Mouse (Mus musculus) CH12.LX (cell line): ENCODE measurements around the gene Ext2. TPM values are rescaled to one million over a fixed set of nuclear protein-coding genes. Genes with fewer than 3 reads are reported as not detected.

Experiments
- DNase-seq: peaks from one replicate; pipeline ENCODE4 v3.0.0-alpha.2; 2013; ENCODE audit errors: extremely low read depth
- H3K27ac ChIP-seq: 2 replicates; pipeline ENCODE4 v1.5.1; 2012; ENCODE audit warnings: low read depth, mild to moderate bottlenecking, control low read depth, moderate library complexity; ENCODE audit not compliant: insufficient read depth
- H3K27me3 ChIP-seq: replicated peaks from 2 replicates; pipeline ENCODE3; 2012; ENCODE audit warnings: inconsistent platforms
- H3K36me3 ChIP-seq, 2 experiments: replicated peaks in 1 of 2; 2 replicates each; pipeline versions ENCODE3 to v1.6.1; 2012; ENCODE audit warnings: inconsistent platforms in 1 of 2, low read length in 1 of 2, mild to moderate bottlenecking in 1 of 2, mixed read lengths in 1 of 2, moderate library complexity in 1 of 2; ENCODE audit not compliant: control insufficient read depth in 1 of 2, insufficient read depth in 1 of 2
- H3K4me1 ChIP-seq, 2 experiments: 2 replicates each; pipeline ENCODE4 v1.6.1; 2012; ENCODE audit warnings: inconsistent platforms in 1 of 2, moderate library complexity in 1 of 2; ENCODE audit not compliant: insufficient read depth in 2 of 2, control insufficient read depth in 1 of 2
- H3K4me2 ChIP-seq: 2 replicates; pipeline ENCODE4 v1.6.1; 2012; ENCODE audit warnings: low read depth, mild to moderate bottlenecking, control low read depth; ENCODE audit not compliant: poor library complexity, insufficient read depth, severe bottlenecking
- H3K4me3 ChIP-seq, 3 experiments: fragments of 150-350 bp in 1 of 3; sonication (generic) in 1 of 3; replicated peaks in 1 of 3; 2 replicates each; pipeline versions ENCODE3 to v1.5.1; 2011 to 2012; ENCODE audit warnings: low read depth in 2 of 3, low read length in 2 of 3, mild to moderate bottlenecking in 2 of 3, moderate library complexity in 2 of 3, control low read depth in 1 of 3, improper control_type of control experiment in 1 of 3, inconsistent platforms in 1 of 3, mixed read lengths in 1 of 3; ENCODE audit not compliant: poor library complexity in 1 of 3
- H3K79me2 ChIP-seq: replicated peaks from 2 replicates; pipeline ENCODE4 v1.6.1; 2012; ENCODE audit warnings: mild to moderate bottlenecking, moderate library complexity; ENCODE audit not compliant: control insufficient read depth, poor library complexity, insufficient read depth, severe bottlenecking; ENCODE audit errors: extremely low read depth
- H3K9ac ChIP-seq: 2 replicates; pipeline ENCODE4 v1.6.1; 2012; ENCODE audit warnings: low read depth, mild to moderate bottlenecking, control low read depth, moderate library complexity; ENCODE audit not compliant: insufficient read depth
- H3K9me3 ChIP-seq: replicated peaks from 2 replicates; pipeline ENCODE3; 2012; ENCODE audit warnings: low read length, inconsistent platforms, mixed read lengths
- BHLHE40 ChIP-seq: IDR thresholded peaks from 2 replicates; pipeline ENCODE4 v1.6.1; 2011; ENCODE audit warnings: mild to moderate bottlenecking, low read depth, low read length, improper control_type of control experiment
- CHD1 ChIP-seq: IDR thresholded peaks from 2 replicates; pipeline ENCODE4 v1.6.1; 2012; ENCODE audit warnings: low read depth, low read length, improper control_type of control experiment, inconsistent platforms
- CTCF ChIP-seq, 2 experiments: IDR thresholded peaks in 1 of 2; conservative IDR thresholded peaks in 1 of 2; 2 replicates each; pipeline ENCODE4 v1.5.1; 2011 to 2012; ENCODE audit warnings: low read depth in 2 of 2, low read length in 2 of 2, improper control_type of control experiment in 1 of 2, inconsistent platforms in 1 of 2, mild to moderate bottlenecking in 1 of 2, moderate library complexity in 1 of 2
- E2F4 ChIP-seq: IDR thresholded peaks from 2 replicates; pipeline ENCODE4 v1.6.1; 2011; ENCODE audit warnings: low read depth, low read length, improper control_type of control experiment; ENCODE audit not compliant: insufficient replicate concordance
- EP300 ChIP-seq: IDR thresholded peaks from 2 replicates; pipeline ENCODE4 v1.6.1; 2011; ENCODE audit warnings: low read length, improper control_type of control experiment
- ETS1 ChIP-seq: conservative IDR thresholded peaks from 2 replicates; pipeline ENCODE4 v1.6.1; 2012; ENCODE audit warnings: low read depth, mild to moderate bottlenecking, inconsistent platforms, low read length, improper control_type of control experiment, moderate library complexity
- GABPA ChIP-seq: IDR thresholded peaks from 2 replicates; pipeline ENCODE4 v1.6.1; 2012; ENCODE audit warnings: low read depth, low read length, improper control_type of control experiment, inconsistent platforms; ENCODE audit not compliant: insufficient replicate concordance
- HCFC1 ChIP-seq: IDR thresholded peaks from 2 replicates; pipeline ENCODE4 v1.6.1; 2012; ENCODE audit warnings: low read depth, mild to moderate bottlenecking, inconsistent platforms, low read length, improper control_type of control experiment
- IRF4 ChIP-seq: IDR thresholded peaks from 2 replicates; pipeline ENCODE4 v1.6.1; 2014; ENCODE audit warnings: low read depth, mild to moderate bottlenecking, inconsistent platforms, low read length, improper control_type of control experiment
- JUND ChIP-seq: conservative IDR thresholded peaks from 2 replicates; pipeline ENCODE4 v1.6.1; 2011; ENCODE audit warnings: low read depth, low read length, improper control_type of control experiment
- KAT2A ChIP-seq: IDR thresholded peaks from 2 replicates; pipeline ENCODE4 v1.6.1; 2012; ENCODE audit warnings: low read length, improper control_type of control experiment, inconsistent platforms; ENCODE audit not compliant: insufficient replicate concordance
- MAX ChIP-seq: IDR thresholded peaks from 2 replicates; pipeline ENCODE4 v1.6.1; 2011; ENCODE audit warnings: low read length, improper control_type of control experiment
- MEF2A ChIP-seq: IDR thresholded peaks from 2 replicates; pipeline ENCODE4 v1.6.1; 2014; ENCODE audit warnings: low read depth, mild to moderate bottlenecking, inconsistent platforms, low read length, improper control_type of control experiment, borderline replicate concordance
- MXI1 ChIP-seq: IDR thresholded peaks from 2 replicates; pipeline ENCODE4 v1.6.1; 2011; ENCODE audit warnings: mild to moderate bottlenecking, low read depth, low read length, improper control_type of control experiment
- NRF1 ChIP-seq: IDR thresholded peaks from 2 replicates; pipeline ENCODE4 v1.6.1; 2014; ENCODE audit warnings: low read depth, mild to moderate bottlenecking, inconsistent platforms, low read length, improper control_type of control experiment, moderate library complexity
- PAX5 ChIP-seq: IDR thresholded peaks from 2 replicates; pipeline ENCODE4 v1.6.1; 2012; ENCODE audit warnings: low read length, inconsistent platforms, mixed read lengths
- POLR2A ChIP-seq: IDR thresholded peaks from 2 replicates; pipeline ENCODE4 v1.6.1; 2011; ENCODE audit warnings: low read depth, mild to moderate bottlenecking, improper control_type of control experiment, low read length
- RCOR1 ChIP-seq: conservative IDR thresholded peaks from 2 replicates; pipeline ENCODE4 v1.6.1; 2012; ENCODE audit warnings: low read depth, mild to moderate bottlenecking, inconsistent platforms, low read length, improper control_type of control experiment
- SIN3A ChIP-seq: IDR thresholded peaks from 2 replicates; pipeline ENCODE4 v1.6.1; 2012; ENCODE audit warnings: low read length, improper control_type of control experiment, inconsistent platforms
- SMC3 ChIP-seq: IDR thresholded peaks from 2 replicates; pipeline ENCODE4 v1.6.1; 2011; ENCODE audit warnings: low read depth, low read length, improper control_type of control experiment
- USF1 ChIP-seq: IDR thresholded peaks from 2 replicates; pipeline ENCODE4 v1.6.1; 2014; ENCODE audit warnings: low read depth, mild to moderate bottlenecking, inconsistent platforms, low read length, improper control_type of control experiment
- USF2 ChIP-seq: conservative IDR thresholded peaks from 2 replicates; pipeline ENCODE4 v1.6.1; 2011; ENCODE audit warnings: low read depth, low read length, improper control_type of control experiment
- ZC3H11A ChIP-seq: IDR thresholded peaks from 2 replicates; pipeline ENCODE4 v1.6.1; 2012; ENCODE audit warnings: low read depth, mild to moderate bottlenecking, inconsistent platforms, low read length, improper control_type of control experiment
- ZKSCAN1 ChIP-seq: IDR thresholded peaks from 2 replicates; pipeline ENCODE4 v1.6.1; 2012; ENCODE audit warnings: low read depth, inconsistent platforms, low read length, improper control_type of control experiment, borderline replicate concordance
- dilution Hi-C: fragments of 300-500 bp; cut with MboI; formaldehyde crosslinking; loops from 2 replicates; pipeline ENCODE4 v1.14.3; 2020; ENCODE audit warnings: low sequenced_read_pairs; ENCODE audit not compliant: extremely low pct_unique_long_range_greater_than_20kb, extremely low pct_ligation_motif_present
- in situ Hi-C: fragments of 300-500 bp; cut with MboI; formaldehyde crosslinking; loops from 3 replicates; pipeline ENCODE4 v1.14.3; 2019; ENCODE audit warnings: low sequenced_read_pairs, low pct_ligation_motif_present, low pct_unique_long_range_greater_than_20kb, mixed read lengths
- polyA plus RNA-seq: library from polyadenylated mRNA; unstranded; fragments of >175 nt; gene quantifications from 2 replicates; pipeline ENCODE4 v1.2.1, GENCODE M21; 2012; ENCODE audit warnings: low read depth; ENCODE audit not compliant: insufficient read length
- total RNA-seq, 2 experiments: library from RNA; depleted of rRNA; stranded (reverse); fragments of 300-350 nt in 1 of 2; fragments of >200 nt in 1 of 2; gene quantifications; 2 replicates each; pipeline ENCODE4 v1.2.3; 2012 to 2014

Gene Ext2
- total and polyA plus RNA-seq, 3 experiments, result 20.2 to 33.1 (median 26.9) TPM

- in situ Hi-C loops, result no loop called here
- H3K4me2 ChIP-seq, result no peak overlapping the region
Observed at GRCm38 (mm10) chr2:93838931-93839330, 16.6 kb upstream of the Ext2 start.

GRCm38 (mm10) chr2:93836232-93836785, 13.9 kb upstream of the Ext2 start:
- in situ Hi-C loops, result no loop called here
- TF ChIP-seq ZC3H11A (no peak), EP300 (no peak), RCOR1 (no peak), ETS1 (no peak), POLR2A (no peak), USF1 (no peak), IRF4 (no peak), PAX5 (no peak), ZKSCAN1 (no peak), MEF2A (no peak), SIN3A (no peak), USF2 (no peak)
- Histone ChIP-seq H3K4me3 (no peak overlapping the region), H3K4me2 (no peak overlapping the region), H3K27me3 (no peaks in the 10 kb centered on the region), H3K79me2 (no peaks in the 10 kb centered on the region), H3K27ac (no peak overlapping the region), H3K4me1 (no peaks in the 10 kb centered on the region), H3K36me3 (peaks cover 6 to 60% of the 10 kb centered on the region in 2 experiments), H3K9ac (no peak overlapping the region), H3K9me3 (peaks cover 3% of the 10 kb centered on the region)
- dilution Hi-C loops, result no loop called here
- DNase-seq, result no peak

More at GRCm38 (mm10) chr2:93838931-93839330, 16.6 kb upstream of the Ext2 start:
- TF ChIP-seq POLR2A (no peak), CHD1 (no peak), JUND (no peak), NRF1 (no peak), GABPA (no peak), SMC3 (no peak), ZKSCAN1 (no peak), BHLHE40 (no peak), IRF4 (no peak), USF1 (no peak), EP300 (no peak), KAT2A (no peak), ETS1 (no peak), MEF2A (no peak), MXI1 (no peak), HCFC1 (no peak), CTCF (conservative IDR thresholded peaks at IDR 0.05 in 1 of 2, IDR thresholded peaks at IDR 0.05 in 1 of 2; ENCODE audit: low read depth in 2 of 2, low read length in 2 of 2) (no peak), MAX (no peak), E2F4 (no peak)
- H3K36me3 ChIP-seq, result peaks cover 11 to 81% of the 10 kb centered on the region in 2 experiments
- peaks cover 1% of the 10 kb centered on the region for H3K9me3 ChIP-seq
- H3K4me1 ChIP-seq, result no peaks in the 10 kb centered on the region
- H3K9ac ChIP-seq, result no peak overlapping the region
- H3K79me2 ChIP-seq, result no peaks in the 10 kb centered on the region
- dilution Hi-C loops, result no loop called here
- H3K27ac ChIP-seq, result no peak overlapping the region
- no peak overlapping the region for H3K4me3 ChIP-seq
- no peak for DNase-seq
- H3K27me3 ChIP-seq, result no peaks in the 10 kb centered on the region
